In genomic region chr8:84723571-84723900, GRCm38 (mm10) we compare ENCODE assay signal across 8 mouse cellular contexts. TPM values are rescaled to one million over a fixed set of nuclear protein-coding genes. Genes with fewer than 3 reads are reported as not detected.
A peak's percentile ranks its signal among the peaks of the same experiment; 100 is the strongest.
DNase-seq lines count a peak whose midpoint lies in the region; ATAC-seq and TF ChIP-seq lines count a peak whose summit lies in the region.

No protein-coding gene starts in this region.

- peak overlapping the region; percentile 38 for H3K4me3 ChIP-seq in heart, embryonic 10.5 days
- H3K4me3 ChIP-seq in MEL (ENCODE audit: control insufficient read depth in 1 of 2, insufficient read depth in 1 of 2, low read depth in 2 of 2, low read length in 2 of 2): peak overlapping the region; percentile 27 to 48
- H3K4me3 ChIP-seq in hindbrain, embryonic 11.5 days (ENCODE audit: low read depth, low read length): no peak overlapping the region
- H3K4me3 ChIP-seq in small intestine, adult 2 months (ENCODE audit: low read depth, low read length): peak overlapping the region; percentile 1; the same call in 1 of the 2 replicates

- H3K4me1 ChIP-seq in heart, embryonic 10.5 days: peaks cover 68% of the 10 kb centered on the region
- peaks cover 12 to 48% of the 10 kb centered on the region in 2 experiments for H3K4me1 ChIP-seq in MEL (ENCODE audit: control insufficient read depth in 1 of 2, insufficient read depth in 2 of 2, low read length in 2 of 2)
- H3K4me1 ChIP-seq in hindbrain, embryonic 11.5 days (replicated peaks; ENCODE audit: control insufficient read depth, insufficient read depth, low read length): peaks cover 16% of the 10 kb centered on the region
- H3K4me1 ChIP-seq in small intestine, adult 2 months (ENCODE audit: control insufficient read depth, insufficient read depth, insufficient read length, low read length): peaks cover 19% of the 10 kb centered on the region

- H3K27ac ChIP-seq in heart, embryonic 10.5 days: peak overlapping the region; percentile 87
- H3K27ac ChIP-seq in MEL (ENCODE audit: control insufficient read depth, low read depth, low read length): peak overlapping the region; percentile 99
- peak overlapping the region; percentile 75 for H3K27ac ChIP-seq in hindbrain, embryonic 11.5 days (ENCODE audit: low read depth, low read length)
- peak overlapping the region; percentile 44 for H3K27ac ChIP-seq in small intestine, adult 2 months (ENCODE audit: insufficient read depth, low read depth, low read length)

- 28% methylated on average over 7 of the region's 7 CpGs for WGBS in heart, embryonic 10.5 days
- 21% methylated on average over 7 of the region's 7 CpGs for WGBS in hindbrain, embryonic 11.5 days
- WGBS in small intestine, adult 2 months: 34% methylated on average over 7 of the region's 7 CpGs

- no peak for TF ChIP-seq EP300 in MEL (IDR thresholded peaks at IDR 0.05; ENCODE audit: low read depth in 1 of 2, low read length in 2 of 2)

- TF ChIP-seq POLR2A in MEL (IDR thresholded peaks at IDR 0.05; ENCODE audit: control insufficient read depth in 1 of 2, insufficient read depth in 1 of 2, low read depth in 1 of 2, low read length in 2 of 2, poor library complexity in 1 of 2): no peak
- no peak for TF ChIP-seq POLR2A in small intestine, adult 2 months (IDR thresholded peaks at IDR 0.05; ENCODE audit: low read depth, low read length)

- no peak for TF ChIP-seq CTCF in MEL (IDR thresholded peaks at IDR 0.05 in 2 of 3, conservative IDR thresholded peaks at IDR 0.05 in 1 of 3; ENCODE audit: control insufficient read depth in 1 of 3, insufficient read depth in 1 of 3, low read depth in 2 of 3, low read length in 3 of 3, poor library complexity in 1 of 3, severe bottlenecking in 1 of 3)
- TF ChIP-seq CTCF in small intestine, adult 2 months (IDR thresholded peaks at IDR 0.05; ENCODE audit: extremely low read depth, insufficient read length, insufficient replicate concordance, low read depth, low read length): no peak

- H3K4me2 ChIP-seq in hindbrain, embryonic 11.5 days (replicated peaks; ENCODE audit: low read depth, low read length): no peak overlapping the region; the same call in 1 of the 2 replicates

- TF ChIP-seq RAD21 in MEL (IDR thresholded peaks at IDR 0.05; ENCODE audit: low read depth, low read length): no peak

- H3K9ac ChIP-seq in MEL (ENCODE audit: control insufficient read depth, low read depth, low read length, poor library complexity, severe bottlenecking): peak overlapping the region; percentile 80
- H3K9ac ChIP-seq in hindbrain, embryonic 11.5 days (ENCODE audit: low read depth, low read length): peak overlapping the region; percentile 34; the same call in 1 of the 2 replicates

- peaks cover 71% of the 10 kb centered on the region for H3K27me3 ChIP-seq in heart, embryonic 10.5 days (ENCODE audit: insufficient read depth, poor library complexity, severe bottlenecking)
- no peaks in the 10 kb centered on the region for H3K27me3 ChIP-seq in MEL (ENCODE audit: control insufficient read depth in 1 of 2, insufficient read depth in 2 of 2, low read length in 2 of 2)
- H3K27me3 ChIP-seq in hindbrain, embryonic 11.5 days (ENCODE audit: control insufficient read depth, insufficient read depth, low read length): peaks cover 42% of the 10 kb centered on the region
- H3K27me3 ChIP-seq in small intestine, adult 2 months (ENCODE audit: control insufficient read depth, insufficient read depth, low read length): no peaks in the 10 kb centered on the region

- no peak for DNase-seq in heart, embryonic 10.5 days (ENCODE audit: low spot score)
- no peak for DNase-seq in heart, postnatal 25 days (ENCODE audit: low spot score)
- DNase-seq in MEL (ENCODE audit: low read depth, low spot score) (peak; percentile 74), liver (peak; percentile 91)
- DNase-seq in hindbrain, embryonic 11.5 days (ENCODE audit: low spot score): no peak
- DNase-seq in right cerebral cortex, postnatal 4 days: no peak
- DNase-seq in layer of hippocampus, adult 9-11 months: no peak

- ATAC-seq in hindbrain, embryonic 11.5 days (ENCODE audit: low FRiP score): no peak

- H3K9me3 ChIP-seq in heart, embryonic 10.5 days: no peaks in the 10 kb centered on the region
- no peaks in the 10 kb centered on the region for H3K9me3 ChIP-seq in MEL (replicated peaks; ENCODE audit: insufficient read depth, low read length)
- H3K9me3 ChIP-seq in hindbrain, embryonic 11.5 days (ENCODE audit: control insufficient read depth, low read length): no peaks in the 10 kb centered on the region

- H3K36me3 ChIP-seq in heart, embryonic 10.5 days: no peaks in the 10 kb centered on the region
- peaks cover 4 to 29% of the 10 kb centered on the region in 2 experiments; a peak in 3 of 4 replicates for H3K36me3 ChIP-seq in MEL (ENCODE audit: control insufficient read depth in 1 of 2, insufficient read depth in 2 of 2, low read length in 2 of 2)
- H3K36me3 ChIP-seq in hindbrain, embryonic 11.5 days (ENCODE audit: control insufficient read depth, insufficient read depth, low read length): no peaks in the 10 kb centered on the region
- peaks cover 21% of the 10 kb centered on the region for H3K36me3 ChIP-seq in small intestine, adult 2 months (ENCODE audit: control insufficient read depth, insufficient read depth, low read length)

- intact Hi-C loops in heart, postnatal 25 days (cut with DNase I): no loop called here

- peaks cover 13% of the 10 kb centered on the region for H3K79me2 ChIP-seq in MEL (ENCODE audit: control insufficient read depth, insufficient read depth, low read length, poor library complexity)

TF ChIP-seq in MEL, 35 proteins besides CTCF, POLR2A, EP300 and RAD21:
- TF ChIP-seq NELFE (IDR thresholded peaks at IDR 0.05; ENCODE audit: low read depth, low read length) (peak; percentile 5; the same call in 1 of the 2 replicates), ZNF384 (IDR thresholded peaks at IDR 0.05; ENCODE audit: low read depth, low read length) (no peak), TCF12 (IDR thresholded peaks at IDR 0.05; ENCODE audit: low read depth, low read length) (peak; percentile 28; the same call in 1 of the 2 replicates)

RNA-seq across cellular contexts. Expression of gene G430095P16Rik, which starts 0.7 kb away (rescaled TPM):
- 2.1 and 3.2 TPM in 2 replicates for polyA plus RNA-seq in heart, embryonic 10.5 days (2016; fragmentation: Nextera tagmentation; extraction: Ambion mirVana)
- under 1 TPM in 1 of 2 experiments, not detected in 1; 0.39 TPM for total RNA-seq in heart, postnatal 25 days (2021)
- 5.6 and 7.9 TPM in 2 replicates for total RNA-seq in MEL (2012; rRNA removed)
- 10 to 100 TPM in 1 of 2 experiments, not detected in 1; 17.1 TPM for polyA plus RNA-seq in MEL (2012; ENCODE audit: insufficient read depth in 1 of 2, insufficient read length in 2 of 2, low read depth in 1 of 2, low replicate concordance in 2 of 2, missing spikeins in 1 of 2)
- polyA plus RNA-seq in hindbrain, embryonic 11.5 days (2014; fragmentation: Nextera tagmentation; extraction: Ambion mirVana): 2.3 and 2.9 TPM in 2 replicates
- polyA plus RNA-seq in small intestine, adult 2 months (2012; rRNA removed): 0.30 TPM in 2 replicates

RNA-seq across cellular contexts. Expression of gene Lyl1, which starts 22.3 kb away (rescaled TPM):
- polyA plus RNA-seq in heart, embryonic 10.5 days (2016; fragmentation: Nextera tagmentation; extraction: Ambion mirVana): 18.5 and 19.3 TPM in 2 replicates
- total RNA-seq in heart, postnatal 25 days (2021): 1 to 10 TPM; 4.2 to 4.5 TPM
- total RNA-seq in MEL (2012; rRNA removed): 75.5 and 88.7 TPM in 2 replicates
- 100 to 1,000 TPM; 136 to 149 TPM for polyA plus RNA-seq in MEL (2012; ENCODE audit: insufficient read depth in 1 of 2, insufficient read length in 2 of 2, low read depth in 1 of 2, low replicate concordance in 2 of 2, missing spikeins in 1 of 2)
- 5.3 and 5.4 TPM in 2 replicates for polyA plus RNA-seq in hindbrain, embryonic 11.5 days (2014; fragmentation: Nextera tagmentation; extraction: Ambion mirVana)
- 4.2 and 8.2 TPM in 2 replicates for polyA plus RNA-seq in small intestine, adult 2 months (2012; rRNA removed)

RNA-seq across cellular contexts. Expression of gene Nacc1, which starts 35.9 kb away (rescaled TPM):
- polyA plus RNA-seq in heart, embryonic 10.5 days (2016; fragmentation: Nextera tagmentation; extraction: Ambion mirVana): 22.2 and 25.0 TPM in 2 replicates
- total RNA-seq in heart, postnatal 25 days (2021): 10 to 100 TPM; 32.0 to 32.6 TPM
- 42.5 and 45.3 TPM in 2 replicates for total RNA-seq in MEL (2012; rRNA removed)
- polyA plus RNA-seq in MEL (2012; ENCODE audit: insufficient read depth in 1 of 2, insufficient read length in 2 of 2, low read depth in 1 of 2, low replicate concordance in 2 of 2, missing spikeins in 1 of 2): 100 to 1,000 TPM in 1 of 2 experiments, not detected in 1; 106 TPM
- polyA plus RNA-seq in hindbrain, embryonic 11.5 days (2014; fragmentation: Nextera tagmentation; extraction: Ambion mirVana): 19.7 and 20.5 TPM in 2 replicates
- polyA plus RNA-seq in small intestine, adult 2 months (2012; rRNA removed): 57.2 and 104 TPM in 2 replicates

RNA-seq across cellular contexts. Expression of gene Trmt1, which starts 37.4 kb away (rescaled TPM):
- polyA plus RNA-seq in heart, embryonic 10.5 days (2016; fragmentation: Nextera tagmentation; extraction: Ambion mirVana): 59.8 and 64.6 TPM in 2 replicates
- total RNA-seq in heart, postnatal 25 days (2021): 10 to 100 TPM; 32.6 to 37.6 TPM
- 154 and 183 TPM in 2 replicates for total RNA-seq in MEL (2012; rRNA removed)
- 100 to 1,000 TPM in 1 of 2 experiments, not detected in 1; 221 TPM for polyA plus RNA-seq in MEL (2012; ENCODE audit: insufficient read depth in 1 of 2, insufficient read length in 2 of 2, low read depth in 1 of 2, low replicate concordance in 2 of 2, missing spikeins in 1 of 2)
- polyA plus RNA-seq in hindbrain, embryonic 11.5 days (2014; fragmentation: Nextera tagmentation; extraction: Ambion mirVana): 47.9 and 51.1 TPM in 2 replicates
- polyA plus RNA-seq in small intestine, adult 2 months (2012; rRNA removed): 38.3 and 55.2 TPM in 2 replicates

Comparison
In these comparisons a context has a peak if more than half of its experiments do, and no peak if none do; other contexts are left out.
1. DNase-seq: peak in MEL (single experiment) and liver (single experiment); none in heart, embryonic 10.5 days (single experiment), heart, postnatal 25 days (single experiment), hindbrain, embryonic 11.5 days (single experiment), right cerebral cortex, postnatal 4 days (single experiment) and layer of hippocampus, adult 9-11 months (single experiment).
2. H3K27ac ChIP-seq: peak in every context shown above with its lines; median percentile 99 in MEL; 87 in heart, embryonic 10.5 days; 75 in hindbrain, embryonic 11.5 days; 44 in small intestine, adult 2 months.